Mouse (Mus musculus): ENCODE data around the gene Tifab. TPM values are rescaled to one million over a fixed set of nuclear protein-coding genes. Genes with fewer than 3 reads are reported as not detected.
A peak's percentile ranks its signal among the peaks of the same experiment; 100 is the strongest.

Tifab gene
- polyA plus RNA-seq (2012; rRNA removed), result 2.4 and 2.8 TPM in 2 replicates

DNA sequence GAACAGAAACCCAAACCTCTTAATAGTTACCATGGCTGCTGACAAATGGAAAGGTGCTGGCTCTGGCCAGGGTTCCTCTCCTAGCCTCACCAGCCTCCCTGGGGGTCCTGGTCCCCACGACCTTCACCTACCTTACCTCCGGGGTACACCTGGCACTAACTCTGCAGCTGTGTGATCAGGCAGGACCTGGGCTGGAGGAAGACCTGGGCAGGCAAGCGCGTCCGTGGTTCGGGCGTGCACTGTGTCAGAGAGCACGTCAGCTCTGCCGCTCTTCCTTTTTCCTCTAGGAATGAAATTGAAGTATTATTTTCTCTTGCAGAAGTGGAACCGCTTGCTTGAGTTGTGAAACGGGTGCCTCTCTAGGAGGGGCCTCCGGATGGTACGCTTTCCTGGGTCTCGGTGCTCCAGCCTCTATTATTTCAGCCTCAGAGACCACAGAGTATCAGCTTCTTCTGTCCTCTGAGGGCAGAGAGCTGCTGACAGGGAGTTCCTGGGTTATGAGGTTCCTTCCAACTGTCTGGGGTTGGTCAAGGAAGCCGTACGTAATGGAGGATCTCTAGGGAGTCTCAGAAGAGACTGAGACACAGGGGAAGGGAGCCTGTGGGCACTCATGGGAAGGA lies at the start of gene Tifab:
Gene Tifab (minus strand): TSS at position 470 of the 620 bp plus-strand sequence.
- no peaks in the 10 kb centered on the region for H3K36me3 ChIP-seq (ENCODE audit: control insufficient read depth, insufficient read depth, low read length)
- peak; percentile 15 for DNase-seq
- no peak within 1 kb of the TSS for H3K27ac ChIP-seq (ENCODE audit: insufficient read depth, low read depth, low read length)
- no peaks in the 10 kb centered on the region for H3K4me1 ChIP-seq (ENCODE audit: control insufficient read depth, insufficient read depth, low read length)
- no peaks in the 10 kb centered on the region for H3K27me3 ChIP-seq (replicated peaks; ENCODE audit: control insufficient read depth, insufficient read depth, low read length)
- H3K4me3 ChIP-seq (ENCODE audit: insufficient read depth, low read depth, low read length), result peak within 1 kb of the TSS; percentile 2; the same call in 1 of the 2 replicates
- no peak for TF ChIP-seq POLR2A (IDR thresholded peaks at IDR 0.05; ENCODE audit: low read depth, low read length)
- no peak for TF ChIP-seq CTCF (conservative IDR thresholded peaks at IDR 0.05; ENCODE audit: insufficient read depth, insufficient read length, low read depth, low read length)
- 57% methylated on average over 16 of the region's 16 CpGs for WGBS

GRCm38 (mm10) chr13:56226175-56226954 lies 47.7 kb upstream of the Tifab start:
- no peak overlapping the region for H3K27ac ChIP-seq (ENCODE audit: insufficient read depth, low read depth, low read length)
- no peaks in the 10 kb centered on the region for H3K27me3 ChIP-seq (replicated peaks; ENCODE audit: control insufficient read depth, insufficient read depth, low read length)
- H3K4me3 ChIP-seq (ENCODE audit: insufficient read depth, low read depth, low read length), result no peak overlapping the region
- H3K4me1 ChIP-seq (ENCODE audit: control insufficient read depth, insufficient read depth, low read length), result no peaks in the 10 kb centered on the region
- H3K36me3 ChIP-seq (ENCODE audit: control insufficient read depth, insufficient read depth, low read length), result no peaks in the 10 kb centered on the region
- DNase-seq, result no peak
- WGBS, result 42% methylated on average over 10 of the region's 10 CpGs
- TF ChIP-seq POLR2A (IDR thresholded peaks at IDR 0.05; ENCODE audit: low read depth, low read length) (no peak), CTCF (conservative IDR thresholded peaks at IDR 0.05; ENCODE audit: insufficient read depth, insufficient read length, low read depth, low read length) (no peak)

GRCm38 (mm10) chr13:56223625-56224024 lies 44.9 kb upstream of the Tifab start:
- 29% methylated on average over 21 of the region's 21 CpGs for WGBS
- no peaks in the 10 kb centered on the region for H3K36me3 ChIP-seq (ENCODE audit: control insufficient read depth, insufficient read depth, low read length)

GRCm38 (mm10) chr13:56222849-56223246 lies 44.2 kb upstream of the Tifab start:
- no peak for TF ChIP-seq POLR2A (IDR thresholded peaks at IDR 0.05; ENCODE audit: low read depth, low read length)
- no peak for TF ChIP-seq CTCF (conservative IDR thresholded peaks at IDR 0.05; ENCODE audit: insufficient read depth, insufficient read length, low read depth, low read length)
- no peak for DNase-seq
- WGBS, result 25% methylated on average over 4 of the region's 4 CpGs
- H3K27ac ChIP-seq (ENCODE audit: insufficient read depth, low read depth, low read length), result no peak overlapping the region
- no peaks in the 10 kb centered on the region for H3K36me3 ChIP-seq (ENCODE audit: control insufficient read depth, insufficient read depth, low read length)
- no peaks in the 10 kb centered on the region for H3K27me3 ChIP-seq (replicated peaks; ENCODE audit: control insufficient read depth, insufficient read depth, low read length)
- H3K4me3 ChIP-seq (ENCODE audit: insufficient read depth, low read depth, low read length), result no peak overlapping the region
- H3K4me1 ChIP-seq (ENCODE audit: control insufficient read depth, insufficient read depth, low read length), result no peaks in the 10 kb centered on the region

More at GRCm38 (mm10) chr13:56223625-56224024, 44.9 kb upstream of the Tifab start:
- no peak for DNase-seq
- H3K4me3 ChIP-seq (ENCODE audit: insufficient read depth, low read depth, low read length), result no peak overlapping the region
- TF ChIP-seq POLR2A (IDR thresholded peaks at IDR 0.05; ENCODE audit: low read depth, low read length) (no peak), CTCF (conservative IDR thresholded peaks at IDR 0.05; ENCODE audit: insufficient read depth, insufficient read length, low read depth, low read length) (no peak)
- no peaks in the 10 kb centered on the region for H3K27me3 ChIP-seq (replicated peaks; ENCODE audit: control insufficient read depth, insufficient read depth, low read length)
- no peak overlapping the region for H3K27ac ChIP-seq (ENCODE audit: insufficient read depth, low read depth, low read length)
- no peaks in the 10 kb centered on the region for H3K4me1 ChIP-seq (ENCODE audit: control insufficient read depth, insufficient read depth, low read length)

- Histone ChIP-seq H3K27ac (ENCODE audit: insufficient read depth, low read depth, low read length) (no peak overlapping the region), H3K4me3 (ENCODE audit: insufficient read depth, low read depth, low read length) (peak overlapping the region; percentile 3; the same call in 1 of the 2 replicates), H3K36me3 (ENCODE audit: control insufficient read depth, insufficient read depth, low read length) (no peaks in the 10 kb centered on the region), H3K27me3 (replicated peaks; ENCODE audit: control insufficient read depth, insufficient read depth, low read length) (no peaks in the 10 kb centered on the region), H3K4me1 (ENCODE audit: control insufficient read depth, insufficient read depth, low read length) (no peaks in the 10 kb centered on the region)
- no peak for DNase-seq
- TF ChIP-seq CTCF (conservative IDR thresholded peaks at IDR 0.05; ENCODE audit: insufficient read depth, insufficient read length, low read depth, low read length) (no peak), POLR2A (IDR thresholded peaks at IDR 0.05; ENCODE audit: low read depth, low read length) (no peak)
- 6% methylated on average over 50 of the region's 50 CpGs for WGBS
Measured at GRCm38 (mm10) chr13:56221995-56222848, 43.5 kb upstream of the Tifab start.

DNA sequence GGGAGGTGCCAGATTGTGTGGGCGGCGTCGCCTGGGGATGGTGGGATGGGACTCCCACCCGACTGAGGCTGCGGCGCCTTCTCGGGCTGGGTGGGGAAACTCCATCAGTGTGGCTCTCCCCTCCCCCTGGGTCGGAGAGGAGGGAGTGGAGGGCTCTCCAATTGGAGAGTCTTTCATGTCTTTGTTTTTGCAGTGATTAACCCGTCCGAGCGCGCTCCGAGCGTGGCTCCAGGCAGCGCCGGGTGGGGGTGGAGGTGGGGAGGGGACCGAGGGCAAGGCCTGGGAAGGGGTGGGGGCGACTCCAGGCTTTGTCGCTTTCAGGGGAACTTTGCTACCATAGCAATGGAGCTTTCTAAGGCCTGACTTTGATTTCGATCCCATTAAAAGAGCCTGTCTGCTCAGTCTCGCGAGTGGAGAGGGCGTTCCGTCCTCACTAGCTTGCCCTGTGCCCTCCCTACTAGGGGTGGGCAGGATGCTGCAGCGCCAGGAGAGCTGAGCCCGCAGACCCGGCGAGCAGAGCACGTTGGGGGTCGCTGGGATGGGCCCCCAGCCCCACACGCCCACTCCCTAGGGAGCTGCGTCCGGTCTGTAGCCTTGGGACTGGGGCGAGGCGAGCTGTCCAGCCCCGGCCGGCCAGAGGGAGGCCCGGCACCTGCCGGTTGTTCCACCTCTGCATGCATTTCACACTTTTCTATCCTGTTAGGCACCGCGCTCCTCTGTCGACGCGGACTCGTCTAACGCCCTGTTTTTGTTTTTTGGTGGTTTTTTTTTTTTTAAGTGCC lies 42.6 kb upstream of the Tifab start:
- H3K4me3 ChIP-seq (ENCODE audit: insufficient read depth, low read depth, low read length), result no peak overlapping the region
- WGBS, result 2% methylated on average over 46 of the region's 46 CpGs
- H3K27me3 ChIP-seq (replicated peaks; ENCODE audit: control insufficient read depth, insufficient read depth, low read length), result no peaks in the 10 kb centered on the region
- DNase-seq, result no peak
- H3K36me3 ChIP-seq (ENCODE audit: control insufficient read depth, insufficient read depth, low read length), result no peaks in the 10 kb centered on the region
- TF ChIP-seq POLR2A (IDR thresholded peaks at IDR 0.05; ENCODE audit: low read depth, low read length) (no peak), CTCF (conservative IDR thresholded peaks at IDR 0.05; ENCODE audit: insufficient read depth, insufficient read length, low read depth, low read length) (no peak)
- H3K4me1 ChIP-seq (ENCODE audit: control insufficient read depth, insufficient read depth, low read length), result no peaks in the 10 kb centered on the region
- H3K27ac ChIP-seq (ENCODE audit: insufficient read depth, low read depth, low read length), result no peak overlapping the region

Measured in kidney, adult 2 months (tissue).